Mouse (Mus musculus) midbrain, embryonic 16.5 days (tissue): Measurements from ENCODE around the gene Pbld2. TPM values are rescaled to one million over a fixed set of nuclear protein-coding genes. Genes with fewer than 3 reads are reported as not detected.

Experiments
- ATAC-seq: fragments of 200-750 bp; cut with Nextera tagmentation; 2 replicates; pipeline ENCODE4 v1.8.0; 2017; ENCODE audit warnings: moderate TSS enrichment
- H3K27ac ChIP-seq: fragments of 300-500 bp; sonication (generic); 2 replicates; pipeline ENCODE4 v1.5.1; 2014; ENCODE audit warnings: mild to moderate bottlenecking, low read length, mixed read lengths
- H3K27me3 ChIP-seq: fragments of 300-500 bp; sonication (generic); 2 replicates; pipeline ENCODE4 v1.6.1; 2014; ENCODE audit warnings: low read depth, low read length, mixed read lengths; ENCODE audit not compliant: control insufficient read depth, insufficient read depth
- H3K36me3 ChIP-seq: fragments of 300-500 bp; sonication (generic); 2 replicates; pipeline ENCODE4 v1.6.1; 2014; ENCODE audit warnings: mild to moderate bottlenecking, low read length, moderate library complexity, mixed read lengths; ENCODE audit not compliant: control insufficient read depth, insufficient read depth
- H3K4me1 ChIP-seq: fragments of 300-500 bp; sonication (generic); 2 replicates; pipeline ENCODE4 v1.6.1; 2014; ENCODE audit warnings: mild to moderate bottlenecking, low read length, mixed read lengths; ENCODE audit not compliant: control insufficient read depth, insufficient read depth
- H3K4me2 ChIP-seq: fragments of 300-500 bp; sonication (generic); 2 replicates; pipeline ENCODE4 v1.6.1; 2014; ENCODE audit warnings: mild to moderate bottlenecking, low read length, mixed read lengths
- H3K4me3 ChIP-seq: fragments of 300-500 bp; sonication (generic); 2 replicates; pipeline ENCODE4 v1.5.1; 2014; ENCODE audit warnings: low read depth, mild to moderate bottlenecking, low read length, moderate library complexity, mixed read lengths
- H3K9ac ChIP-seq: fragments of 300-500 bp; sonication (generic); 2 replicates; pipeline ENCODE4 v1.6.1; 2014; ENCODE audit warnings: low read depth, low read length, mixed read lengths
- H3K9me3 ChIP-seq: fragments of 300-500 bp; sonication (generic); replicated peaks from 2 replicates; pipeline ENCODE4 v1.6.1; 2014; ENCODE audit warnings: mild to moderate bottlenecking, low read length, mixed read lengths; ENCODE audit not compliant: control insufficient read depth, poor library complexity, severe bottlenecking
- WGBS: fragments of 180-500 bp; shearing (Covaris S2); extraction: QIAGEN DNeasy Blood & Tissue Kit; methylation state at CpG from one replicate; pipeline ENCODE4 v1.1.7; 2014; 5-methylcytosine and 5-hydroxymethylcytosine counted together
- polyA plus RNA-seq: library from polyadenylated mRNA; unstranded; fragments of >200 nt; fragmentation: Nextera tagmentation; extraction: Ambion mirVana; gene quantifications from 2 replicates; pipeline ENCODE4 v1.2.1, GENCODE M21; 2015

The Pbld2 gene
- polyA plus RNA-seq, 1 experiment from 2014 or later, result 0.77 TPM

DNA sequence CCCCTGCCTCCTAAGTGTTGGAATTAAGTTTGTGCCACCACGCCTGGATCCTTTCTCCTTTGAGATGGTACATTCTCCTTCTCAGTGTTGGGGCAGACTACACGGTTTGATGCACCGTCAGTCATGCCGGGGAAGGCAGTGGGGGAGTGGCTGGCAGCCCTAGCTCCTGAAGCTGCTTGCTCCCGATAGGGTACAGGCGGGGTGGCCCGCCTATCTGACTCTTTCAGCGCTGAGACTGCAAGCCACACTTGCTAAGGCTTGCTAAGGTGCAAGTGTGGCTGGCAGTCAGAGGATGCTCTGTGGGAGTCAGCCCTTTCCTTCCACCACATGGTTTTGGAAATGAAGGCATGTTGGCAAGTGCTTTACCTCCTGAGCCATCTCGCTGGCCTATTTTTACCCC lies 23.5 kb upstream of the Pbld2 start:
- no peaks in the 10 kb centered on the region for H3K27me3 ChIP-seq
- H3K36me3 ChIP-seq, result peaks cover 45% of the 10 kb centered on the region
- WGBS, result 61% methylated on average over 9 of the region's 9 CpGs
- H3K4me1 ChIP-seq, result no peaks in the 10 kb centered on the region
- H3K9ac ChIP-seq, result no peak overlapping the region
- H3K4me2 ChIP-seq, result no peak overlapping the region
- no peak for ATAC-seq
- H3K27ac ChIP-seq, result no peak overlapping the region
- no peaks in the 10 kb centered on the region for H3K9me3 ChIP-seq
- H3K4me3 ChIP-seq, result no peak overlapping the region

DNA sequence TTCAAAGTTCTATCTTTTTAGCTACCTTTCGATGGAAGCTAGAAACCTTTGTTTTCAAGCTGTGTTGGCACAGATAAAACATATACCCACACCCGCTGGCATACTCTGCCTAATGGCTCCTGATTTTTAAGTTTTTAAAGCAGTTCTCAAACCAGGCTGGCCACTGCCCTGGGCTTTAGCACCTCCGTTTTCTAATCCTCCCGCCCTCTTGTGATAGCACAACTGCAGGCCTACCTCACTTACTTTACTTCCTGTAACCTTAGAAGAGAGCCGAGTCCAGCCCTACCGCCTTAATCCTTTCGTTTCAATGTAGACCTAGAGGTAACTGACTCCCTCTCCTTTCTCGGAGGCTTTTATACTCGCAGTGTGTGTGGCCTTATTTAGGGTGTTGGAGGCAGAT lies 20.9 kb upstream of the Pbld2 start:
- no peak overlapping the region for H3K4me3 ChIP-seq
- H3K27me3 ChIP-seq, result no peaks in the 10 kb centered on the region
- H3K9ac ChIP-seq, result no peak overlapping the region
- H3K4me1 ChIP-seq, result no peaks in the 10 kb centered on the region
- no peak overlapping the region for H3K4me2 ChIP-seq
- 80% methylated on average over 9 of the region's 9 CpGs for WGBS
- no peaks in the 10 kb centered on the region for H3K9me3 ChIP-seq
- peaks cover 35% of the 10 kb centered on the region for H3K36me3 ChIP-seq
- ATAC-seq, result no peak
- no peak overlapping the region for H3K27ac ChIP-seq

DNA sequence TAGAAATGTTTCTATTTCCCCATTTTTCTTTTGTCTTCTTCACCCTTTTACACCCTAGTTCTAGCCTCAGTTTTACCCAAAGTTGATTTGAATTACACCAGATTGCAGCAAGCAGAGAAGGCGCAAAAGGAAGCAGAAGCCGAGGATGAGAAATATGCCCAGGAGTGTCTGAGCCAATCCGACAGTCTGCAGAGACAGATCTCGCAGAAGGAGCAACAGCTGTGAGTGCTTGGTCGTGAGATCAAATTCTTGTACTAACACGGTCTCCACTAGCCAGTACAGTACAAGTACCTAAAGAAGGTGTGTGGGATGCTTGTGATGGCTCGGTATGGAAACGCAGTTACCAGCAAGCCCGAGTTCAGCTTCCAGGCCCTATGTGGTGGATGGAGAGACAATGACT lies 19.6 kb upstream of the Pbld2 start:
- Histone ChIP-seq H3K4me1 (no peaks in the 10 kb centered on the region), H3K27me3 (no peaks in the 10 kb centered on the region), H3K4me2 (no peak overlapping the region), H3K9me3 (no peaks in the 10 kb centered on the region), H3K27ac (no peak overlapping the region), H3K9ac (no peak overlapping the region), H3K4me3 (no peak overlapping the region), H3K36me3 (peaks cover 35% of the 10 kb centered on the region)
- ATAC-seq, result no peak
- WGBS, result 92% methylated on average over 9 of the region's 9 CpGs

DNA sequence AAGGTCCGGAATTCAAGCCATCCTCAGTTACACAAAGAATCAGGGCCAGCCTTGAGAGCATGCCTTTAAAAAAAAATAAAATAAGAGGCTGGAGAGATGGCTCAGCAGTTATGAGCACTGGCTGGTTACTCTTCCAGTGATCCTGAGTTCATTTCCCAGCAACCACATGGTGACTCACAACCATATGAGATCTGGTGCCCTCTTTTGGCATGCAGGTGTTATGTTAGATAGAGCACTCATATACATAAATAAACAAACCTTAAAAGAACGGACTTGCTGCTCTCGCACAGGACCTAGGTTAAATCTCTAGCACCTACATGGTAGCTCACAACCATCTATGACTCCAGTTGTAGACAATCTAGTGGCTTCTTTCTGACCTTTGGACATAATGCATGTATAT lies 15.9 kb upstream of the Pbld2 start:
- WGBS, result 59% methylated on average over 3 of the region's 3 CpGs
- H3K9ac ChIP-seq, result no peak overlapping the region
- no peak for ATAC-seq

GRCm38 (mm10) chr10:63010268-63010667 lies 13.8 kb upstream of the Pbld2 start:
- Histone ChIP-seq H3K9me3 (no peaks in the 10 kb centered on the region), H3K27me3 (no peaks in the 10 kb centered on the region), H3K36me3 (peaks cover 32% of the 10 kb centered on the region), H3K27ac (no peak overlapping the region), H3K4me2 (no peak overlapping the region), H3K4me1 (no peaks in the 10 kb centered on the region), H3K4me3 (no peak overlapping the region), H3K9ac (no peak overlapping the region)
- WGBS, result 88% methylated on average over 4 of the region's 4 CpGs
- ATAC-seq, result peak; percentile 37; the same call in 1 of the 2 replicates

More for the DNA sequence above, 15.9 kb upstream of the Pbld2 start:
- Histone ChIP-seq H3K36me3 (peaks cover 38% of the 10 kb centered on the region), H3K27me3 (no peaks in the 10 kb centered on the region), H3K27ac (no peak overlapping the region), H3K4me1 (no peaks in the 10 kb centered on the region), H3K4me2 (no peak overlapping the region), H3K9me3 (no peaks in the 10 kb centered on the region), H3K4me3 (no peak overlapping the region)

GRCm38 (mm10) chr10:63011556-63011955 lies 12.6 kb upstream of the Pbld2 start:
- no peak overlapping the region for H3K4me3 ChIP-seq
- no peaks in the 10 kb centered on the region for H3K9me3 ChIP-seq
- no peak overlapping the region for H3K27ac ChIP-seq
- H3K36me3 ChIP-seq, result peaks cover 38% of the 10 kb centered on the region
- no peak for ATAC-seq
- no peaks in the 10 kb centered on the region for H3K4me1 ChIP-seq
- WGBS, result 87% methylated on average over 6 of the region's 6 CpGs
- no peak overlapping the region for H3K4me2 ChIP-seq
- H3K9ac ChIP-seq, result no peak overlapping the region
- no peaks in the 10 kb centered on the region for H3K27me3 ChIP-seq

GRCm38 (mm10) chr10:63013476-63013875 lies 10.6 kb upstream of the Pbld2 start:
- Histone ChIP-seq H3K4me3 (no peak overlapping the region), H3K36me3 (peaks cover 35% of the 10 kb centered on the region), H3K27me3 (no peaks in the 10 kb centered on the region), H3K27ac (no peak overlapping the region), H3K9ac (no peak overlapping the region), H3K4me2 (no peak overlapping the region), H3K9me3 (no peaks in the 10 kb centered on the region), H3K4me1 (no peaks in the 10 kb centered on the region; the same call in 1 of the 2 replicates)
- WGBS, result 78% methylated on average over 3 of the region's 3 CpGs
- ATAC-seq, result no peak

DNA sequence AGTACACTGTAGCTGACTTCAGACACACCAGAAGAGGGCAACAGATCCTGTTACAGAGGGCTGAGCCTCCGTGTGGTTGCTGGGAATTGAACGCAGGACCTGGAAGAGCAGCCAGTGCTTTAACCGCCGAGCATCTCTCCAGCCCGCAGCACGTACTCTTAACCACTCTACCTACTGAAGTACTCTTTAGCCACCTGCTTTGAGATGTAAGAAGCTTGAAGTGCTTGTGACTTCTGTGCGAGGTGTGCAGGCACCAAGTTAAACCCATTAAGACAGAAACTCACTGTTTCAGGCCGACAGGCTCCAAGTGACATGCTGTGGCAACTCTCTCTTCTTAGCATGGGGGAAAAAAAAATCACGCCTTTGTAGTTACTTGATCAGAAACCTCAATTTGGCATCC lies 9.9 kb upstream of the Pbld2 start:
- Histone ChIP-seq H3K27me3 (no peaks in the 10 kb centered on the region), H3K4me2 (no peak overlapping the region), H3K4me1 (peaks cover 4% of the 10 kb centered on the region), H3K9me3 (no peaks in the 10 kb centered on the region), H3K36me3 (peaks cover 35% of the 10 kb centered on the region), H3K9ac (no peak overlapping the region), H3K27ac (no peak overlapping the region), H3K4me3 (no peak overlapping the region)
- 80% methylated on average over 9 of the region's 9 CpGs for WGBS
- ATAC-seq, result no peak

DNA sequence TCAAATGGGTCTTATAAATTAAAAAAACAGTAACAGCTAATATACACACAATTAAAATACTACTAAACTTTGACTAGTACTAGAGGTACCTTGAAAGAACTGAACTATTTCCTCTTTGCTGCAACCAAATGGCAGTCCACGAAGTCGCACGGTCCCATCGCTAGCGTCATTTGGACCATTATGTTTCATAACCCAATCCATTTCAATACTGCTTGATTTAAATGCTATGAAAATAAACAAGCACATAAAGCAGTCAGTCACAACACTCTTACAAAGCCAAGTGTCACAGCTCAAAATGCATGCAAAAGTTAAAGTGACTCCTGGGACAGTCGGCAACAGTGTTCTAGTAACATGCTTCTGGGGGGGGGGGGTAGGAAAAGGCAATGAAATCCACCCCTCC lies 4.8 kb upstream of the Pbld2 start:
- H3K4me3 ChIP-seq, result no peak overlapping the region
- H3K9ac ChIP-seq, result no peak overlapping the region
- H3K27me3 ChIP-seq, result no peaks in the 10 kb centered on the region
- peaks cover 11% of the 10 kb centered on the region for H3K36me3 ChIP-seq
- WGBS, result 80% methylated on average over 6 of the region's 6 CpGs
- H3K4me1 ChIP-seq, result peaks cover 31% of the 10 kb centered on the region
- H3K4me2 ChIP-seq, result no peak overlapping the region
- ATAC-seq, result no peak
- no peaks in the 10 kb centered on the region for H3K9me3 ChIP-seq
- no peak overlapping the region for H3K27ac ChIP-seq
